Mouse (Mus musculus) cerebellum, adult 2 months (tissue): ENCODE measurements at regions not wholly inside any gene's neighbourhood (a gene's known extent, or its start where the extent isn't known, plus 50 kb on each side); places are given as distances from the start of the nearest gene placed in this dataset.

Experiments
- DNase-seq, 2 experiments: peaks; one replicate each; pipeline ENCODE4 v3.0.0; 2021
- H3K27ac ChIP-seq: fragments of 200-500 bp; 2 replicates; pipeline ENCODE4 v1.5.1; 2012; ENCODE audit warnings: low read length, control low read depth, inconsistent platforms; ENCODE audit not compliant: insufficient read depth
- H3K27me3 ChIP-seq: fragments of 200-500 bp; 2 replicates; pipeline ENCODE4 v1.6.1; 2012; ENCODE audit warnings: inconsistent platforms, mild to moderate bottlenecking, low read length, moderate library complexity; ENCODE audit not compliant: control insufficient read depth, insufficient read depth
- H3K4me1 ChIP-seq: fragments of 200-500 bp; 2 replicates; pipeline ENCODE4 v1.6.1; 2011; ENCODE audit warnings: low read length; ENCODE audit not compliant: control insufficient read depth, insufficient read depth
- H3K4me3 ChIP-seq: fragments of 200-500 bp; replicated peaks from 2 replicates; pipeline ENCODE3; 2011; ENCODE audit warnings: mild to moderate bottlenecking, low read depth, low read length, control low read depth; ENCODE audit not compliant: insufficient read depth
- CTCF ChIP-seq: fragments of 200-500 bp; IDR thresholded peaks from 2 replicates; pipeline ENCODE4 v1.5.1; 2011; ENCODE audit warnings: low read depth, mild to moderate bottlenecking, control low read depth, low read length, moderate library complexity, borderline replicate concordance; ENCODE audit not compliant: insufficient read depth
- POLR2A ChIP-seq: fragments of 200-500 bp; IDR thresholded peaks from 2 replicates; pipeline ENCODE4 v1.6.1; 2011; ENCODE audit warnings: low read length, control low read depth, borderline replicate concordance; ENCODE audit not compliant: insufficient read depth
- WGBS: fragments of 180-500 bp; shearing (Covaris S2); methylation state at CpG from one replicate; pipeline ENCODE4 v1.1.7; 2018; 5-methylcytosine and 5-hydroxymethylcytosine counted together

- TF ChIP-seq CTCF, result no peak
- no peak for TF ChIP-seq POLR2A
These were observed 110.3 kb upstream of the Atp1a1 start for GRCm38 (mm10) chr3:101714810-101715209.

GRCm38 (mm10) chr3:101713669-101714068, 109.2 kb upstream of the Atp1a1 start:
- no peak for DNase-seq
- Histone ChIP-seq H3K4me3 (no peak overlapping the region), H3K27me3 (no peaks in the 10 kb centered on the region), H3K27ac (no peak overlapping the region), H3K4me1 (peaks cover 40% of the 10 kb centered on the region)
- 82% methylated on average over 11 of the region's 11 CpGs for WGBS
- TF ChIP-seq POLR2A, result no peak
- TF ChIP-seq CTCF, result no peak

More at GRCm38 (mm10) chr3:101714810-101715209, 110.3 kb upstream of the Atp1a1 start:
- Histone ChIP-seq H3K4me3 (no peak overlapping the region), H3K27ac (no peak overlapping the region), H3K4me1 (peaks cover 30% of the 10 kb centered on the region; the same call in 1 of the 2 replicates), H3K27me3 (no peaks in the 10 kb centered on the region)
- DNase-seq, result peak in 1 of 2 experiments; percentile 18
- WGBS, result 53% methylated on average over 5 of the region's 5 CpGs

GRCm38 (mm10) chr3:101713138-101713638, 108.7 kb upstream of the Atp1a1 start:
- H3K4me3 ChIP-seq, result no peak overlapping the region
- peak in 1 of 2 experiments; percentile 38 for DNase-seq
- no peaks in the 10 kb centered on the region for H3K27me3 ChIP-seq
- no peak for TF ChIP-seq POLR2A
- TF ChIP-seq CTCF, result no peak
- peaks cover 41% of the 10 kb centered on the region for H3K4me1 ChIP-seq
- H3K27ac ChIP-seq, result no peak overlapping the region
- 32% methylated on average over 11 of the region's 11 CpGs for WGBS

GRCm38 (mm10) chr3:101712666-101713065, 108.2 kb upstream of the Atp1a1 start:
- TF ChIP-seq CTCF (no peak), POLR2A (no peak)
- DNase-seq, result no peak
- WGBS, result 88% methylated on average over 14 of the region's 14 CpGs

GRCm38 (mm10) chr3:101711594-101712171, 107.2 kb upstream of the Atp1a1 start:
- Histone ChIP-seq H3K4me3 (no peak overlapping the region), H3K27ac (no peak overlapping the region)

More at GRCm38 (mm10) chr3:101712666-101713065, 108.2 kb upstream of the Atp1a1 start:
- Histone ChIP-seq H3K27ac (no peak overlapping the region), H3K4me3 (no peak overlapping the region), H3K27me3 (no peaks in the 10 kb centered on the region), H3K4me1 (peaks cover 41% of the 10 kb centered on the region)

GRCm38 (mm10) chr3:101709379-101709970, 105.0 kb upstream of the Atp1a1 start:
- H3K27ac ChIP-seq, result no peak overlapping the region
- H3K4me1 ChIP-seq, result peaks cover 27% of the 10 kb centered on the region
- H3K27me3 ChIP-seq, result no peaks in the 10 kb centered on the region
- DNase-seq, result peak in 1 of 2 experiments; percentile 33
- 76% methylated on average over 12 of the region's 12 CpGs for WGBS
- TF ChIP-seq CTCF (no peak), POLR2A (no peak)
- H3K4me3 ChIP-seq, result no peak overlapping the region

More at GRCm38 (mm10) chr3:101711594-101712171, 107.2 kb upstream of the Atp1a1 start:
- peaks cover 41% of the 10 kb centered on the region for H3K4me1 ChIP-seq
- 65% methylated on average over 11 of the region's 11 CpGs for WGBS
- peak in 1 of 2 experiments; percentile 29 for DNase-seq
- no peak for TF ChIP-seq CTCF
- TF ChIP-seq POLR2A, result no peak
- H3K27me3 ChIP-seq, result no peaks in the 10 kb centered on the region

- DNase-seq, result peak; percentile 66 to 69
- H3K27me3 ChIP-seq, result no peaks in the 10 kb centered on the region
- H3K4me3 ChIP-seq, result no peak overlapping the region
- 21% methylated on average over 8 of the region's 8 CpGs for WGBS
- H3K27ac ChIP-seq, result peak overlapping the region; percentile 29; the same call in 1 of the 2 replicates
- TF ChIP-seq CTCF (no peak), POLR2A (no peak)
- peaks cover 21% of the 10 kb centered on the region for H3K4me1 ChIP-seq
These were observed 104.3 kb upstream of the Atp1a1 start for GRCm38 (mm10) chr3:101708821-101709220.

GRCm38 (mm10) chr3:101704919-101705318, 100.4 kb upstream of the Atp1a1 start:
- 79% methylated on average over 9 of the region's 9 CpGs for WGBS
- Histone ChIP-seq H3K4me3 (no peak overlapping the region), H3K27me3 (no peaks in the 10 kb centered on the region), H3K27ac (no peak overlapping the region), H3K4me1 (peaks cover 24% of the 10 kb centered on the region)
- no peak for DNase-seq
- TF ChIP-seq POLR2A, result no peak
- TF ChIP-seq CTCF, result no peak
